ENCODE assay signal across 10 mouse cellular contexts in genomic region chr7:98851220-98851619, GRCm38 (mm10). TPM values are rescaled to one million over a fixed set of nuclear protein-coding genes. Genes with fewer than 3 reads are reported as not detected.
DNase-seq lines count a peak whose midpoint lies in the region; ATAC-seq and TF ChIP-seq lines count a peak whose summit lies in the region.
"Had no signal": no experiment of that assay in that cellular context is flagged by ENCODE, and none has a peak within 500 bp of the region (broad histone marks: within the 10 kb centered on the region; RNA-seq: fewer than 3 reads in every experiment).

No protein-coding gene starts in this region.

- H3K4me2 ChIP-seq in intestine, embryonic 14.5 days (ENCODE audit: low read length): peak overlapping the region; percentile 12; the same call in 1 of the 2 replicates
- no peak overlapping the region for H3K4me2 ChIP-seq in intestine, postnatal 0 days (replicated peaks; ENCODE audit: low read depth)
- H3K4me2 ChIP-seq in heart, embryonic 14.5 days (ENCODE audit: low read length): peak overlapping the region; percentile 40
- H3K4me2 ChIP-seq in lung, embryonic 15.5 days: peak overlapping the region; percentile 23; the same call in 1 of the 2 replicates
- H3K4me2 ChIP-seq: liver, embryonic 13.5 days had no signal

- no peak for TF ChIP-seq CTCF in intestine, postnatal 0 days (IDR thresholded peaks at IDR 0.05; ENCODE audit: low read depth)

- no peaks in the 10 kb centered on the region for H3K27me3 ChIP-seq in intestine, embryonic 14.5 days (replicated peaks; ENCODE audit: control insufficient read depth, insufficient read depth, low read length)
- H3K27me3 ChIP-seq in intestine, postnatal 0 days (replicated peaks; ENCODE audit: control insufficient read depth, insufficient read depth, low read length): no peaks in the 10 kb centered on the region
- H3K27me3 ChIP-seq in heart, embryonic 14.5 days (ENCODE audit: control insufficient read depth, insufficient read depth, low read length): no peaks in the 10 kb centered on the region
- no peaks in the 10 kb centered on the region for H3K27me3 ChIP-seq in lung, embryonic 15.5 days
- H3K27me3 ChIP-seq: liver, embryonic 13.5 days had no signal

- DNase-seq in intestine, embryonic 14.5 days (ENCODE audit: low spot score): no peak
- DNase-seq in embryo, embryonic 11 days: peak; percentile 67
- no peak for DNase-seq in retina, embryonic 14.5 days (ENCODE audit: low spot score)
- no peak for DNase-seq in thymus, postnatal 14 days
- DNase-seq in adrenal gland, adult 8-10 months: no peak
- DNase-seq: cerebellum, adult 18-20 months; liver, embryonic 13.5 days had no signal

- H3K4me1 ChIP-seq in intestine, embryonic 14.5 days (replicated peaks; ENCODE audit: control insufficient read depth, insufficient read depth, low read length): peaks cover 23% of the 10 kb centered on the region
- H3K4me1 ChIP-seq in intestine, postnatal 0 days (replicated peaks; ENCODE audit: control insufficient read depth, insufficient read depth, low read length): no peaks in the 10 kb centered on the region; the same call in 1 of the 2 replicates
- H3K4me1 ChIP-seq in heart, embryonic 14.5 days (ENCODE audit: control insufficient read depth in 2 of 2, insufficient read depth in 2 of 2, low read length in 2 of 2): peaks cover 55 to 72% of the 10 kb centered on the region in 2 experiments
- H3K4me1 ChIP-seq in lung, embryonic 15.5 days: peaks cover 32% of the 10 kb centered on the region

- H3K9me3 ChIP-seq in intestine, embryonic 14.5 days (ENCODE audit: control insufficient read depth, low read length): no peaks in the 10 kb centered on the region
- no peaks in the 10 kb centered on the region for H3K9me3 ChIP-seq in intestine, postnatal 0 days (ENCODE audit: control insufficient read depth)
- no peaks in the 10 kb centered on the region for H3K9me3 ChIP-seq in heart, embryonic 14.5 days (ENCODE audit: control insufficient read depth, low read length)
- H3K9me3 ChIP-seq in lung, embryonic 15.5 days: no peaks in the 10 kb centered on the region
- H3K9me3 ChIP-seq: liver, embryonic 13.5 days had no signal

- ATAC-seq in intestine, embryonic 14.5 days (replicated peaks; ENCODE audit: low FRiP score, low TSS enrichment, low read depth): peak; percentile 68
- no peak for ATAC-seq in intestine, postnatal 0 days
- ATAC-seq in heart, embryonic 14.5 days (ENCODE audit: insufficient number of reproducible peaks, insufficient read depth, low FRiP score, low read depth): peak; percentile 81
- ATAC-seq in lung, embryonic 15.5 days (ENCODE audit: borderline replicate concordance, extremely low read depth, low FRiP score, low TSS enrichment): peak; percentile 71; the same call in 1 of the 2 replicates

- WGBS in intestine, embryonic 14.5 days: 27% methylated on average over 9 of the region's 9 CpGs
- 65% methylated on average over 9 of the region's 9 CpGs for WGBS in intestine, postnatal 0 days
- 8% methylated on average over 9 of the region's 9 CpGs for WGBS in heart, embryonic 14.5 days
- WGBS in lung, embryonic 15.5 days: 34% methylated on average over 9 of the region's 9 CpGs

- no peaks in the 10 kb centered on the region for H3K36me3 ChIP-seq in intestine, embryonic 14.5 days (ENCODE audit: control insufficient read depth, insufficient read depth, low read length)
- no peaks in the 10 kb centered on the region for H3K36me3 ChIP-seq in intestine, postnatal 0 days (ENCODE audit: control insufficient read depth, insufficient read depth)
- H3K36me3 ChIP-seq in heart, embryonic 14.5 days (ENCODE audit: control insufficient read depth, insufficient read depth, low read length): peaks cover 23% of the 10 kb centered on the region; the same call in 1 of the 2 replicates
- H3K36me3 ChIP-seq in lung, embryonic 15.5 days: peaks cover 33% of the 10 kb centered on the region
- H3K36me3 ChIP-seq: liver, embryonic 13.5 days had no signal

- no peak overlapping the region for H3K4me3 ChIP-seq in intestine, embryonic 14.5 days (ENCODE audit: low read depth, low read length)
- H3K4me3 ChIP-seq in intestine, postnatal 0 days (ENCODE audit: low read depth, low read length): no peak overlapping the region
- H3K4me3 ChIP-seq in heart, embryonic 14.5 days (ENCODE audit: control insufficient read depth in 1 of 2, insufficient read depth in 1 of 2, low read depth in 1 of 2, low read length in 2 of 2): 0 out of 4 replicates have a peak overlapping the region, but pooled peaks have one; percentile 0 to 13
- no peak overlapping the region for H3K4me3 ChIP-seq in lung, embryonic 15.5 days
- H3K4me3 ChIP-seq: liver, embryonic 13.5 days had no signal

- H3K27ac ChIP-seq in intestine, embryonic 14.5 days (ENCODE audit: low read depth): peak overlapping the region; percentile 54; the same call in 1 of the 2 replicates
- H3K27ac ChIP-seq in intestine, postnatal 0 days (ENCODE audit: low read depth, low read length): no peak overlapping the region
- H3K27ac ChIP-seq in heart, embryonic 14.5 days (replicated peaks in 1 of 2; ENCODE audit: control insufficient read depth in 1 of 2, insufficient read depth in 1 of 2, low read depth in 2 of 2, low read length in 2 of 2): peak overlapping the region; percentile 80 to 83
- H3K27ac ChIP-seq in lung, embryonic 15.5 days: peak overlapping the region; percentile 82
- H3K27ac ChIP-seq: liver, embryonic 13.5 days had no signal

- no peak overlapping the region for H3K9ac ChIP-seq in intestine, embryonic 14.5 days (ENCODE audit: low read length)
- H3K9ac ChIP-seq in intestine, postnatal 0 days (ENCODE audit: low read depth, low read length): no peak overlapping the region
- peak overlapping the region; percentile 44 for H3K9ac ChIP-seq in heart, embryonic 14.5 days (ENCODE audit: low read length)
- H3K9ac ChIP-seq in lung, embryonic 15.5 days: no peak overlapping the region
- H3K9ac ChIP-seq: liver, embryonic 13.5 days had no signal

RNA-seq across cellular contexts. Expression of gene Wnt11, which starts 16.3 kb away (rescaled TPM):
- 3.6 and 3.9 TPM in 2 replicates for polyA plus RNA-seq in intestine, embryonic 14.5 days (2014; fragmentation: Nextera tagmentation; extraction: Ambion mirVana)
- 0.80 and 1.1 TPM in 2 replicates for polyA plus RNA-seq in intestine, postnatal 0 days (2015; fragmentation: Nextera tagmentation; extraction: Ambion mirVana)
- polyA plus RNA-seq in heart, embryonic 14.5 days (2014; fragmentation: Nextera tagmentation; extraction: Ambion mirVana): 13.5 and 14.7 TPM in 2 replicates
- polyA plus RNA-seq in lung, embryonic 15.5 days (2015; fragmentation: Nextera tagmentation; extraction: Ambion mirVana): 18.9 and 19.8 TPM in 2 replicates
- total RNA-seq in adrenal gland, adult 8-10 months (2022): 1 to 10 TPM in 3 of 4 experiments, under 1 TPM in 1; 0.59 to 1.5 (median 1.2) TPM

Comparison
In these comparisons a context has a peak if more than half of its experiments do, and no peak if none do; other contexts are left out.
1. H3K4me3 ChIP-seq: peak in heart, embryonic 14.5 days (2 of 2); none in intestine, embryonic 14.5 days (single experiment), intestine, postnatal 0 days (single experiment) and lung, embryonic 15.5 days (single experiment).